Mouse (Mus musculus): Measurements from ENCODE around the gene Irf2bp1. TPM values are rescaled to one million over a fixed set of nuclear protein-coding genes. Genes with fewer than 3 reads are reported as not detected.
A peak's percentile ranks its signal among the peaks of the same experiment; 100 is the strongest.

Gene Irf2bp1
- polyA plus RNA-seq, 1 experiment, result 27.6 TPM

- peaks cover 3% of the 10 kb centered on the region for H3K27me3 ChIP-seq (ENCODE audit: control insufficient read depth, insufficient read depth, insufficient read length)
- no peaks in the 10 kb centered on the region for H3K36me3 ChIP-seq (ENCODE audit: control insufficient read depth, insufficient read depth)
- peak within 1 kb of the TSS; percentile 60 for H3K4me3 ChIP-seq
- TF ChIP-seq SRF (IDR thresholded peaks at IDR 0.05; ENCODE audit: control insufficient read depth, insufficient read length, low read depth) (no peak), TCF3 (IDR thresholded peaks at IDR 0.05; ENCODE audit: insufficient read length, low read depth) (no peak), POLR2A (IDR thresholded peaks at IDR 0.05; ENCODE audit: insufficient read length, low read depth) (no peak), MYOD1 (IDR thresholded peaks at IDR 0.05; ENCODE audit: control insufficient read depth in 1 of 3, insufficient read length in 2 of 3, low read depth in 2 of 3) (no peak), MAX (IDR thresholded peaks at IDR 0.05; ENCODE audit: low read depth) (no peak), CEBPB (IDR thresholded peaks at IDR 0.05; ENCODE audit: insufficient read depth, poor library complexity, severe bottlenecking) (no peak), POLR2AphosphoS2 (IDR thresholded peaks at IDR 0.05; ENCODE audit: insufficient read length, low read depth) (no peak), E2F4 (IDR thresholded peaks at IDR 0.05; ENCODE audit: insufficient read depth) (no peak), TCF12 (IDR thresholded peaks at IDR 0.05; ENCODE audit: insufficient read depth, poor library complexity, severe bottlenecking) (no peak), REST (IDR thresholded peaks at IDR 0.05; ENCODE audit: insufficient read depth, insufficient read length) (no peak), USF1 (IDR thresholded peaks at IDR 0.05; ENCODE audit: low read depth) (no peak), MYOG (IDR thresholded peaks at IDR 0.05; ENCODE audit: control insufficient read depth in 1 of 3, insufficient read depth in 1 of 3, insufficient read length in 2 of 3, low read depth in 2 of 3) (no peak)
- peak within 1 kb of the TSS; percentile 55 for H3K4me2 ChIP-seq (ENCODE audit: low read depth)
- peak within 1 kb of the TSS; percentile 77 for H3ac ChIP-seq (ENCODE audit: control insufficient read depth, insufficient read length)
- peaks cover 20% of the 10 kb centered on the region for H3K79me2 ChIP-seq (ENCODE audit: control insufficient read depth, insufficient read depth)
Observed at GRCm38 (mm10) chr7:19023357-19023814, 19.5 kb downstream of the Irf2bp1 start, which contains the start of gene Foxa3. Gene Foxa3, minus strand, starts transcription at chr7:19023538.

DNA sequence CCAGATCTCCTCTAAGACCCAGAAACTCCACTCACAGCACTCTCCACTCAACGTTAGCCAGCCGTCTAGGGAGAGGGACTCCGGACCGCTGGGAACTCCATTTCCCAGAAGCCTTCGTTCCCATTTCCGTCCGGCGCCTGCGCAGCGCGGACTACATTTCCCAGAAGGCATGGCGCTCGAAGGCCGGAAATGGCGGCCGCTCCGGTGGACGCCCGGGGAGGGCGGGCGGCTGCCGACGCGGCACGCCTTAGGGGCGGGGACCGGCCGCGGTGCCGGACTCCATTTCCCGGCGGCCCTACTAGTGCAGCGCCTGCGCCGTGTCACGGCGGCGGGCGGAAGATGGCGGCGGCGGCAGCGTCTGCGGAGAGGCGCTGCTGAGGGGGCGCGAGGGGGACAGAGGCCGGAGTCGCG is 20.3 kb downstream of the Irf2bp1 start, which contains the start of gene Sympk:
TSS of gene Sympk (plus strand) at position 282 of the 411 bp plus-strand sequence.
- Histone ChIP-seq H3ac (ENCODE audit: control insufficient read depth, insufficient read length) (peak within 1 kb of the TSS; percentile 77), H3K79me2 (ENCODE audit: control insufficient read depth, insufficient read depth) (peaks cover 20% of the 10 kb centered on the region), H3K36me3 (ENCODE audit: control insufficient read depth, insufficient read depth) (no peaks in the 10 kb centered on the region), H3K4me2 (ENCODE audit: low read depth) (peak within 1 kb of the TSS; percentile 91), H3K27me3 (ENCODE audit: control insufficient read depth, insufficient read depth, insufficient read length) (peaks cover 3% of the 10 kb centered on the region), H3K4me3 (peak within 1 kb of the TSS; percentile 60)
- no peak for TF ChIP-seq TCF3 (IDR thresholded peaks at IDR 0.05; ENCODE audit: insufficient read length, low read depth)
- no peak for TF ChIP-seq E2F4 (IDR thresholded peaks at IDR 0.05; ENCODE audit: insufficient read depth)
- TF ChIP-seq POLR2AphosphoS2 (IDR thresholded peaks at IDR 0.05; ENCODE audit: insufficient read length, low read depth), result peak; percentile 71
- TF ChIP-seq POLR2A (IDR thresholded peaks at IDR 0.05; ENCODE audit: insufficient read length, low read depth), result peak; percentile 77
- no peak for TF ChIP-seq USF1 (IDR thresholded peaks at IDR 0.05; ENCODE audit: low read depth)

DNA sequence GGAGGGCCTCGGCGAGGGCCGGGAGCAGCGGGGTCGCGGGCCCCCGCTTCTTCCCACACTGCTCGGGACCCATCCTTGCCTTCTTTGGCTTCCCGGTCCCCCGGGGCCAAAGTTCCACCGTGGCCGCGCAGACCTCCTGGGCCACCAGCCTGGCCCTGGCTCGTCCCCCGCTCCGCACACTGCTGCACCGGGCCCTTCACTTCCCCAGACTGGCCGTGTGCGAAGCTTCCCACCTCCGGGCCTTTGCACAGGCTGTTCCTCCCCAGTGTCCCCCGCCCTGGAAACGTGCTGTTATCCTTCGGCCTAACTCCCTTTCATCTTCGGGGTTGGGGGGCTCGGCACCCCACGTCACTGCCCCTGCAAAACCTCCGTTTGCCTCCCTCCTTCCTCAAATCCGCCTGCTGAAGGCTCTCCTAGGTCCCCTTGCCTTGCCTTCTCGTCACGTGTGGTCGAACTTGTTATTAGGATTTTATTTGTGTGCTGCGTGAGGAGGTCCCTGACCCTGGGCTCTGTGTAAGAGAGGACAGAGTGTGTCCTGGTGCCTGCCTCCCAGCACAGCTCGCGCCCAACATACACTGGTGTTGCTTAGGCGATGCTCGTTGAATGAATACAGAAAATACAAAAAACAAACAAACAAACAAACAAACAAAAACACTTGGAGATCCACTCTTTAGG is 20.9 kb downstream of the Irf2bp1 start:
- Histone ChIP-seq H3K36me3 (ENCODE audit: control insufficient read depth, insufficient read depth) (peaks cover under 1% of the 10 kb centered on the region), H3K4me2 (ENCODE audit: low read depth) (peak overlapping the region; percentile 91), H3K4me3 (peak overlapping the region; percentile 60), H3K79me2 (ENCODE audit: control insufficient read depth, insufficient read depth) (peaks cover 20% of the 10 kb centered on the region), H3ac (ENCODE audit: control insufficient read depth, insufficient read length) (peak overlapping the region; percentile 77), H3K27me3 (ENCODE audit: control insufficient read depth, insufficient read depth, insufficient read length) (peaks cover 3% of the 10 kb centered on the region)
- TF ChIP-seq MAX (IDR thresholded peaks at IDR 0.05; ENCODE audit: low read depth), result no peak
- TF ChIP-seq E2F4 (IDR thresholded peaks at IDR 0.05; ENCODE audit: insufficient read depth), result no peak
- TF ChIP-seq MYOD1 (IDR thresholded peaks at IDR 0.05; ENCODE audit: control insufficient read depth in 1 of 3, insufficient read length in 2 of 3, low read depth in 2 of 3), result no peak
- TF ChIP-seq TCF3 (IDR thresholded peaks at IDR 0.05; ENCODE audit: insufficient read length, low read depth), result no peak
- TF ChIP-seq POLR2A (IDR thresholded peaks at IDR 0.05; ENCODE audit: insufficient read length, low read depth), result no peak
- no peak for TF ChIP-seq SRF (IDR thresholded peaks at IDR 0.05; ENCODE audit: control insufficient read depth, insufficient read length, low read depth)
- no peak for TF ChIP-seq REST (IDR thresholded peaks at IDR 0.05; ENCODE audit: insufficient read depth, insufficient read length)
- no peak for TF ChIP-seq POLR2AphosphoS2 (IDR thresholded peaks at IDR 0.05; ENCODE audit: insufficient read length, low read depth)
- no peak for TF ChIP-seq MYOG (IDR thresholded peaks at IDR 0.05; ENCODE audit: control insufficient read depth in 1 of 3, insufficient read depth in 1 of 3, insufficient read length in 2 of 3, low read depth in 2 of 3)
- no peak for TF ChIP-seq USF1 (IDR thresholded peaks at IDR 0.05; ENCODE audit: low read depth)
- TF ChIP-seq CEBPB (IDR thresholded peaks at IDR 0.05; ENCODE audit: insufficient read depth, poor library complexity, severe bottlenecking), result no peak
- no peak for TF ChIP-seq TCF12 (IDR thresholded peaks at IDR 0.05; ENCODE audit: insufficient read depth, poor library complexity, severe bottlenecking)

DNA sequence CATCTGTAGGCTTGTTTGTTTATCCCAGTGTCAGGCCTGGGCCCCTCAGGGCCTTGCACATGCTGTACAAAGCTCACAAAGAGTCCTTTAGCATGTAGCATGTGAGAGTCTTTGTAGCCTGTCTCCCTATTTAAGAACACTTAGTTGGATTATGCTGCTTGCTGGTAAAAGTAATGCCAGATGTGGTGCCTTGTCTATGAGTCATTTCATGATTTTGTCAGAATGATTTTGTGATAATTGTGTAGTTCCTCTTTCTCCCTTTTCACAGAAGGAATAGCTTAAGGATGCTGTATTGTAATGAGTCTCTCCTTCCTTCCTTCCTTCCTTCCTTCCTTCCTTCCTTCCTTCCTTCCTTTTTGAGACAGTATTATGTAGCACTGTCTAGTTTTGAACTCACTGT is 24.2 kb downstream of the Irf2bp1 start:
- TF ChIP-seq MYOD1 (IDR thresholded peaks at IDR 0.05; ENCODE audit: control insufficient read depth in 1 of 3, insufficient read length in 2 of 3, low read depth in 2 of 3), result no peak
- no peak for TF ChIP-seq TCF12 (IDR thresholded peaks at IDR 0.05; ENCODE audit: insufficient read depth, poor library complexity, severe bottlenecking)
- H3K27me3 ChIP-seq (ENCODE audit: control insufficient read depth, insufficient read depth, insufficient read length), result no peaks in the 10 kb centered on the region
- H3K79me2 ChIP-seq (ENCODE audit: control insufficient read depth, insufficient read depth), result peaks cover 20% of the 10 kb centered on the region
- no peak overlapping the region for H3K4me3 ChIP-seq
- H3ac ChIP-seq (ENCODE audit: control insufficient read depth, insufficient read length), result no peak overlapping the region
- no peak overlapping the region for H3K4me2 ChIP-seq (ENCODE audit: low read depth)
- peaks cover 12% of the 10 kb centered on the region for H3K36me3 ChIP-seq (ENCODE audit: control insufficient read depth, insufficient read depth)

GRCm38 (mm10) chr7:19029084-19029653 is 25.3 kb downstream of the Irf2bp1 start:
- TF ChIP-seq E2F4 (IDR thresholded peaks at IDR 0.05; ENCODE audit: insufficient read depth) (no peak), TCF3 (IDR thresholded peaks at IDR 0.05; ENCODE audit: insufficient read length, low read depth) (no peak), POLR2A (IDR thresholded peaks at IDR 0.05; ENCODE audit: insufficient read length, low read depth) (no peak), SRF (IDR thresholded peaks at IDR 0.05; ENCODE audit: control insufficient read depth, insufficient read length, low read depth) (no peak), TCF12 (IDR thresholded peaks at IDR 0.05; ENCODE audit: insufficient read depth, poor library complexity, severe bottlenecking) (no peak), CEBPB (IDR thresholded peaks at IDR 0.05; ENCODE audit: insufficient read depth, poor library complexity, severe bottlenecking) (no peak), MAX (IDR thresholded peaks at IDR 0.05; ENCODE audit: low read depth) (no peak), MYOG (IDR thresholded peaks at IDR 0.05; ENCODE audit: control insufficient read depth in 1 of 3, insufficient read depth in 1 of 3, insufficient read length in 2 of 3, low read depth in 2 of 3) (no peak), USF1 (IDR thresholded peaks at IDR 0.05; ENCODE audit: low read depth) (no peak), REST (IDR thresholded peaks at IDR 0.05; ENCODE audit: insufficient read depth, insufficient read length) (no peak), POLR2AphosphoS2 (IDR thresholded peaks at IDR 0.05; ENCODE audit: insufficient read length, low read depth) (no peak), MYOD1 (IDR thresholded peaks at IDR 0.05; ENCODE audit: control insufficient read depth in 1 of 3, insufficient read length in 2 of 3, low read depth in 2 of 3) (no peak)
- no peak overlapping the region for H3K4me3 ChIP-seq
- H3ac ChIP-seq (ENCODE audit: control insufficient read depth, insufficient read length), result no peak overlapping the region
- no peak overlapping the region for H3K4me2 ChIP-seq (ENCODE audit: low read depth)
- H3K36me3 ChIP-seq (ENCODE audit: control insufficient read depth, insufficient read depth), result peaks cover 12% of the 10 kb centered on the region
- H3K27me3 ChIP-seq (ENCODE audit: control insufficient read depth, insufficient read depth, insufficient read length), result no peaks in the 10 kb centered on the region
- H3K79me2 ChIP-seq (ENCODE audit: control insufficient read depth, insufficient read depth), result peaks cover 20% of the 10 kb centered on the region
